20 mouse cellular contexts compared by ENCODE assay signal in genomic region chrX:151031400-151031799, GRCm38 (mm10). TPM values are rescaled to one million over a fixed set of nuclear protein-coding genes. Genes with fewer than 3 reads are reported as not detected.
DNase-seq lines count a peak whose midpoint lies in the region; ATAC-seq and TF ChIP-seq lines count a peak whose summit lies in the region.
"Had no signal": no experiment of that assay in that cellular context is flagged by ENCODE, and none has a peak within 500 bp of the region (broad histone marks: within the 10 kb centered on the region; RNA-seq: fewer than 3 reads in every experiment).

No protein-coding gene starts in this region.

- H3K27ac ChIP-seq in heart, embryonic 14.5 days (replicated peaks in 1 of 2; ENCODE audit: control insufficient read depth in 1 of 2, insufficient read depth in 1 of 2, low read depth in 2 of 2, low read length in 2 of 2) = peak overlapping the region; percentile 37 to 68; a peak in 2 of 4 replicates
- peak overlapping the region; percentile 54; the same call in 1 of the 2 replicates for H3K27ac ChIP-seq in kidney, postnatal 0 days
- H3K27ac ChIP-seq in heart, postnatal 0 days (ENCODE audit: low read depth) = peak overlapping the region; percentile 50
- H3K27ac ChIP-seq: forebrain, embryonic 12.5 days; hindbrain, embryonic 13.5 days had no signal

- peaks cover 2 to 4% of the 10 kb centered on the region in 2 experiments; a peak in 2 of 4 replicates for H3K4me1 ChIP-seq in heart, embryonic 14.5 days (ENCODE audit: control insufficient read depth in 2 of 2, insufficient read depth in 2 of 2, low read length in 2 of 2)
- no peaks in the 10 kb centered on the region for H3K4me1 ChIP-seq in kidney, postnatal 0 days (replicated peaks; ENCODE audit: insufficient read depth, low read length)
- no peaks in the 10 kb centered on the region for H3K4me1 ChIP-seq in heart, postnatal 0 days (ENCODE audit: control insufficient read depth, insufficient read depth)
- H3K4me1 ChIP-seq: forebrain, embryonic 12.5 days; hindbrain, embryonic 13.5 days; megakaryocyte, embryonic 14.5 days had no signal

- H3K27me3 ChIP-seq in heart, embryonic 14.5 days (ENCODE audit: control insufficient read depth, insufficient read depth, low read length) = no peaks in the 10 kb centered on the region
- H3K27me3 ChIP-seq in kidney, postnatal 0 days (ENCODE audit: insufficient read depth, low read length) = no peaks in the 10 kb centered on the region
- H3K27me3 ChIP-seq in heart, postnatal 0 days (ENCODE audit: control insufficient read depth, insufficient read depth, low read length) = no peaks in the 10 kb centered on the region
- H3K27me3 ChIP-seq: forebrain, embryonic 12.5 days had no signal

- no peak overlapping the region for H3K4me3 ChIP-seq in heart, embryonic 14.5 days (ENCODE audit: control insufficient read depth in 1 of 2, insufficient read depth in 1 of 2, low read depth in 1 of 2, low read length in 2 of 2)
- H3K4me3 ChIP-seq in kidney, postnatal 0 days (replicated peaks; ENCODE audit: low read depth, low read length) = no peak overlapping the region
- H3K4me3 ChIP-seq in heart, postnatal 0 days (ENCODE audit: low read depth, low read length) = no peak overlapping the region
- H3K4me3 ChIP-seq: forebrain, embryonic 12.5 days; hindbrain, embryonic 13.5 days; megakaryocyte, embryonic 14.5 days; myocyte had no signal

- no peak for DNase-seq in heart, adult 11 months
- peak; percentile 65 for DNase-seq in kidney, postnatal 0 days (ENCODE audit: low spot score)
- no peak for DNase-seq in kidney, adult 18-20 months
- DNase-seq in R1 (ENCODE audit: low read depth, low spot score) = peak; percentile 42
- peak; percentile 17 for DNase-seq in heart, postnatal 0 days (ENCODE audit: low spot score)
- no peak for DNase-seq in layer of hippocampus, adult 11-12 months (ENCODE audit: low spot score)
- DNase-seq: B cell, adult 2 months; cerebellum, adult 18-20 months; cerebellum, postnatal 25 days; embryo, embryonic 11 days; kidney, postnatal 14 days; lung, postnatal 14 days; midbrain, embryonic 14.5 days had no signal

- H3K36me3 ChIP-seq in heart, embryonic 14.5 days (ENCODE audit: control insufficient read depth, insufficient read depth, low read length) = no peaks in the 10 kb centered on the region
- no peaks in the 10 kb centered on the region for H3K36me3 ChIP-seq in kidney, postnatal 0 days (ENCODE audit: insufficient read depth, low read length)
- no peaks in the 10 kb centered on the region for H3K36me3 ChIP-seq in heart, postnatal 0 days (replicated peaks; ENCODE audit: control insufficient read depth, insufficient read depth, low read length)
- H3K36me3 ChIP-seq: forebrain, embryonic 12.5 days; hindbrain, embryonic 13.5 days had no signal

- WGBS in heart, embryonic 14.5 days = 60% methylated on average over 3 of the region's 3 CpGs
- 30% methylated on average over 3 of the region's 3 CpGs for WGBS in kidney, postnatal 0 days
- WGBS in heart, postnatal 0 days = 46% methylated on average over 3 of the region's 3 CpGs

- H3K9ac ChIP-seq in heart, embryonic 14.5 days (ENCODE audit: low read length) = no peak overlapping the region
- H3K9ac ChIP-seq in kidney, postnatal 0 days (ENCODE audit: low read depth, low read length) = no peak overlapping the region
- H3K9ac ChIP-seq in heart, postnatal 0 days (replicated peaks; ENCODE audit: low read depth, low read length) = no peak overlapping the region
- H3K9ac ChIP-seq: forebrain, embryonic 12.5 days; hindbrain, embryonic 13.5 days had no signal

- no peak for TF ChIP-seq CTCF in kidney, postnatal 0 days (IDR thresholded peaks at IDR 0.05; ENCODE audit: low read depth)
- TF ChIP-seq CTCF in heart, postnatal 0 days (IDR thresholded peaks at IDR 0.05; ENCODE audit: low read depth) = no peak

- H3K4me2 ChIP-seq in heart, embryonic 14.5 days (ENCODE audit: low read length) = no peak overlapping the region
- H3K4me2 ChIP-seq in kidney, postnatal 0 days (ENCODE audit: low read length) = no peak overlapping the region
- H3K4me2 ChIP-seq in heart, postnatal 0 days (ENCODE audit: low read depth, low read length) = no peak overlapping the region
- H3K4me2 ChIP-seq: forebrain, embryonic 12.5 days; hindbrain, embryonic 13.5 days; liver, embryonic 11.5 days had no signal

- no peak for TF ChIP-seq EP300 in heart, postnatal 0 days (IDR thresholded peaks at IDR 0.05; ENCODE audit: low read depth)

- no peaks in the 10 kb centered on the region for H3K9me3 ChIP-seq in heart, embryonic 14.5 days (ENCODE audit: control insufficient read depth, low read length)
- no peaks in the 10 kb centered on the region for H3K9me3 ChIP-seq in kidney, postnatal 0 days (replicated peaks; ENCODE audit: low read length)
- no peaks in the 10 kb centered on the region for H3K9me3 ChIP-seq in heart, postnatal 0 days (replicated peaks; ENCODE audit: control insufficient read depth, low read length)
- H3K9me3 ChIP-seq: forebrain, embryonic 12.5 days; hindbrain, embryonic 13.5 days had no signal

- no peak for ATAC-seq in heart, embryonic 14.5 days (ENCODE audit: insufficient number of reproducible peaks, insufficient read depth, low FRiP score, low read depth)
- no peak for ATAC-seq in kidney, postnatal 0 days (replicated peaks; ENCODE audit: low FRiP score, low read depth)
- ATAC-seq in heart, postnatal 0 days (ENCODE audit: insufficient read depth, low read depth) = no peak
- ATAC-seq: inflammation-experienced regulatory T-cells, adult 6 months had no signal

RNA-seq across cellular contexts. Expression of gene Gnl3l, which starts 14.3 kb away (rescaled TPM):
- 23.5 and 24.1 TPM in 2 replicates for polyA plus RNA-seq in heart, embryonic 14.5 days (2014; fragmentation: Nextera tagmentation; extraction: Ambion mirVana)
- 22.0 and 22.1 TPM in 2 replicates for polyA plus RNA-seq in kidney, postnatal 0 days (2015; fragmentation: Nextera tagmentation; extraction: Ambion mirVana)
- total RNA-seq in heart, postnatal 0 days (2014; rRNA removed; ENCODE audit: low replicate concordance) = 27.0 and 33.4 TPM in 2 replicates
- polyA plus RNA-seq in heart, postnatal 0 days (2015; fragmentation: Nextera tagmentation; extraction: Ambion mirVana) = 15.2 and 15.4 TPM in 2 replicates

RNA-seq across cellular contexts. Expression of gene Fgd1, which starts 14.6 kb away (rescaled TPM):
- 7.4 and 8.0 TPM in 2 replicates for polyA plus RNA-seq in heart, embryonic 14.5 days (2014; fragmentation: Nextera tagmentation; extraction: Ambion mirVana)
- 8.7 and 9.7 TPM in 2 replicates for polyA plus RNA-seq in kidney, postnatal 0 days (2015; fragmentation: Nextera tagmentation; extraction: Ambion mirVana)
- total RNA-seq in heart, postnatal 0 days (2014; rRNA removed; ENCODE audit: low replicate concordance) = 11.4 and 17.4 TPM in 2 replicates
- 4.8 and 5.1 TPM in 2 replicates for polyA plus RNA-seq in heart, postnatal 0 days (2015; fragmentation: Nextera tagmentation; extraction: Ambion mirVana)

Comparison
In these comparisons a context has a peak if more than half of its experiments do, and no peak if none do; other contexts are left out.
1. DNase-seq: peak in kidney, postnatal 0 days (single experiment), R1 (single experiment) and heart, postnatal 0 days (single experiment); none in heart, adult 11 months (single experiment), kidney, adult 18-20 months (single experiment) and layer of hippocampus, adult 11-12 months (single experiment).
2. Peak in every context shown above with its lines, with median percentiles within 50 percentile points of each other: H3K27ac ChIP-seq.